Mouse (Mus musculus): ENCODE results near the gene Mex3b. TPM values are rescaled to one million over a fixed set of nuclear protein-coding genes. Genes with fewer than 3 reads are reported as not detected.

The Mex3b gene
- total and polyA plus RNA-seq, 3 experiments: 0.59 to 2.5 (median 2.1) TPM

DNA sequence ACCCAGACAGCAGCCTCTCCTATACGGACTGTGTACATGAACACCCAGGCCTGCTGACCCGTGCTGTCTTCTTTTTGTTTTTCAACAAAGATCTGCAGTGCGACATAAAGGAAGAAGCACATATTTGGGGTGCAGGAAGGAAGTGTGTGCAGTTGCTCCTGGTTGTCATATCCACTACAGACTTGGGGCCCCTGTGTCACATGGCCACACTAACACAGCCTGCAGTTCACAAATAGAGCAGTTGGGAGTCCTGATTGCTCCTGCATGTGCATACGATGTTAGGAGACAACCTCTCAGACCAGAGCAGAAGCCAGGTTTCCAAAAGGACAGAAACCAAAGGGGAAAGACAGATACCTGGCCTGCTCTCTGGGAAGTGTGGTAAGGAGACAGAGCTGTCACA, 46.5 kb upstream of the Mex3b start:
- H3K36me3 ChIP-seq (replicated peaks in 1 of 2; ENCODE audit: control insufficient read depth in 1 of 2, insufficient read depth in 1 of 2, low read length in 1 of 2): no peaks in the 10 kb centered on the region
- dilution Hi-C loops (cut with MboI; ENCODE audit: extremely low pct_ligation_motif_present, extremely low pct_unique_long_range_greater_than_20kb, low sequenced_read_pairs) (no loop called here), in situ Hi-C loops (cut with MboI; ENCODE audit: low pct_ligation_motif_present, low pct_unique_long_range_greater_than_20kb, low sequenced_read_pairs) (no loop called here)
- H3K4me2 ChIP-seq (ENCODE audit: insufficient read depth, low read depth, poor library complexity, severe bottlenecking): no peak overlapping the region
- no peak for TF ChIP-seq IRF4 (IDR thresholded peaks at IDR 0.05; ENCODE audit: low read depth, low read length)
- no peaks in the 10 kb centered on the region for H3K27me3 ChIP-seq (replicated peaks)
- H3K4me3 ChIP-seq (replicated peaks in 1 of 3; ENCODE audit: low read depth in 2 of 3, low read length in 2 of 3, poor library complexity in 1 of 3): no peak overlapping the region
- H3K27ac ChIP-seq (ENCODE audit: insufficient read depth, low read depth): no peak overlapping the region
- H3K4me1 ChIP-seq (ENCODE audit: control insufficient read depth in 1 of 2, insufficient read depth in 2 of 2): no peaks in the 10 kb centered on the region
- H3K9ac ChIP-seq (ENCODE audit: insufficient read depth, low read depth): no peak overlapping the region
- no peaks in the 10 kb centered on the region for H3K79me2 ChIP-seq (replicated peaks; ENCODE audit: control insufficient read depth, extremely low read depth, insufficient read depth, poor library complexity, severe bottlenecking)
- no peak for DNase-seq (ENCODE audit: extremely low read depth)
- H3K9me3 ChIP-seq (replicated peaks; ENCODE audit: low read length): peaks cover 12% of the 10 kb centered on the region

DNA sequence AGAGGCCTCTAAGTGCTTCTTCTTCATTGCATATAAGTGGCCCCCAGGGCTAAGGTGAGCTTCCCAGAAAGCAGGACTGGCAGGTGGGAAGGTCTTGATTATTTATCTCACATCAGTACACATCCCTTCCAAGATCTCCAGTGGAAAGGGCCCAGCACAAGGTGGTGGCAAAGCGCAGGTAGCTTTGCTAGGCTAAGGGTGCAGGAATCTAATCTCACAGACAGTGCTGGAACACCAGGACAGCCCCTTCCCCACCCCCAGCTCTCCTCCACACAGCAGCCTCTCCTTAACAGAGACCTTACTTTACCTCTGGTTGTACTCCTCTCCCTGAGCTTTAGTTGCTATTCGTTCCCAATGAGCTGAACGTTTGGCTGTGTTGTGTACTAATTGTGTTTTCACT, 45.6 kb upstream of the Mex3b start:
- Histone ChIP-seq H3K79me2 (replicated peaks; ENCODE audit: control insufficient read depth, extremely low read depth, insufficient read depth, poor library complexity, severe bottlenecking) (no peaks in the 10 kb centered on the region), H3K4me2 (ENCODE audit: insufficient read depth, low read depth, poor library complexity, severe bottlenecking) (no peak overlapping the region), H3K27ac (ENCODE audit: insufficient read depth, low read depth) (no peak overlapping the region), H3K36me3 (replicated peaks in 1 of 2; ENCODE audit: control insufficient read depth in 1 of 2, insufficient read depth in 1 of 2, low read length in 1 of 2) (no peaks in the 10 kb centered on the region), H3K4me3 (replicated peaks in 1 of 3; ENCODE audit: low read depth in 2 of 3, low read length in 2 of 3, poor library complexity in 1 of 3) (no peak overlapping the region), H3K9me3 (replicated peaks; ENCODE audit: low read length) (peaks cover 7% of the 10 kb centered on the region), H3K27me3 (replicated peaks) (no peaks in the 10 kb centered on the region), H3K4me1 (ENCODE audit: control insufficient read depth in 1 of 2, insufficient read depth in 2 of 2) (no peaks in the 10 kb centered on the region), H3K9ac (ENCODE audit: insufficient read depth, low read depth) (no peak overlapping the region)
- dilution Hi-C loops (cut with MboI; ENCODE audit: extremely low pct_ligation_motif_present, extremely low pct_unique_long_range_greater_than_20kb, low sequenced_read_pairs) (no loop called here), in situ Hi-C loops (cut with MboI; ENCODE audit: low pct_ligation_motif_present, low pct_unique_long_range_greater_than_20kb, low sequenced_read_pairs) (no loop called here)
- DNase-seq (ENCODE audit: extremely low read depth): no peak
- TF ChIP-seq GABPA (IDR thresholded peaks at IDR 0.05; ENCODE audit: insufficient replicate concordance, low read depth, low read length) (no peak), MAFK (IDR thresholded peaks at IDR 0.05; ENCODE audit: insufficient replicate concordance, low read length) (no peak), MAX (IDR thresholded peaks at IDR 0.05; ENCODE audit: low read length) (no peak), BHLHE40 (IDR thresholded peaks at IDR 0.05; ENCODE audit: low read depth, low read length) (no peak), KAT2A (IDR thresholded peaks at IDR 0.05; ENCODE audit: insufficient replicate concordance, low read length) (no peak), HCFC1 (IDR thresholded peaks at IDR 0.05; ENCODE audit: low read depth, low read length) (no peak), ZC3H11A (IDR thresholded peaks at IDR 0.05; ENCODE audit: low read depth, low read length) (no peak), UBTF (IDR thresholded peaks at IDR 0.05; ENCODE audit: low read depth, low read length) (no peak), IRF4 (IDR thresholded peaks at IDR 0.05; ENCODE audit: low read depth, low read length) (no peak), USF1 (IDR thresholded peaks at IDR 0.05; ENCODE audit: low read depth, low read length) (no peak)

DNA sequence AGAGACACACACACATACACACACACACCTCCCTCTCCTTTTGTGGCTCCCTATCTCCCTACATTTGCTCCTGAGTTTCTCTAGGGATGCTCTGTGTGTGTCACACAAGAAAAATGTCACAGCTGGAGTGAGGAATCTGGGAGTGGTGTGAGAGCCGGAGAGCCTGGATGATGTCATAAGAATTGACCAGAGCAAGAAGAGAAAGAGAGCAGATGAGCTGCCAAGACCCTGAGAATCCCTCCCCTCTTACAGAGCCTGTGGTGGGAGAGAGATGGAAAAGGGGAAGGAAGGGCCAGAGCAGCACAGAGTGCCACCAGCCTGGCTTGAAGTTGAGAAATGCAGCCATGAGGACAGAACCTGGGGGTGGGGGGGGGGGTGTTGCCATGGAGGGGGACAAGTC, 44.6 kb upstream of the Mex3b start:
- no peaks in the 10 kb centered on the region for H3K27me3 ChIP-seq (replicated peaks)
- TF ChIP-seq MAX (IDR thresholded peaks at IDR 0.05; ENCODE audit: low read length) (no peak), POLR2AphosphoS2 (IDR thresholded peaks at IDR 0.05; ENCODE audit: low read depth, low read length) (no peak), MXI1 (IDR thresholded peaks at IDR 0.05; ENCODE audit: low read depth, low read length) (no peak), BHLHE40 (IDR thresholded peaks at IDR 0.05; ENCODE audit: low read depth, low read length) (no peak), ELF1 (IDR thresholded peaks at IDR 0.05; ENCODE audit: low read depth, low read length) (no peak), MAFK (IDR thresholded peaks at IDR 0.05; ENCODE audit: insufficient replicate concordance, low read length) (no peak), RCOR1 (conservative IDR thresholded peaks at IDR 0.05; ENCODE audit: low read depth, low read length) (no peak), MAZ (IDR thresholded peaks at IDR 0.05; ENCODE audit: low read depth, low read length) (no peak), JUND (conservative IDR thresholded peaks at IDR 0.05; ENCODE audit: low read depth, low read length) (no peak), NELFE (IDR thresholded peaks at IDR 0.05; ENCODE audit: low read depth, low read length) (no peak), CTCF (conservative IDR thresholded peaks at IDR 0.05 in 1 of 2, IDR thresholded peaks at IDR 0.05 in 1 of 2; ENCODE audit: low read depth in 2 of 2, low read length in 2 of 2) (no peak), IRF4 (IDR thresholded peaks at IDR 0.05; ENCODE audit: low read depth, low read length) (no peak), ZNF384 (IDR thresholded peaks at IDR 0.05; ENCODE audit: low read depth, low read length) (no peak), CHD2 (IDR thresholded peaks at IDR 0.05; ENCODE audit: low read length) (no peak), UBTF (IDR thresholded peaks at IDR 0.05; ENCODE audit: low read depth, low read length) (no peak), JUN (IDR thresholded peaks at IDR 0.05; ENCODE audit: insufficient read depth, low read depth, low read length) (no peak), E2F4 (IDR thresholded peaks at IDR 0.05; ENCODE audit: insufficient replicate concordance, low read depth, low read length) (no peak), KAT2A (IDR thresholded peaks at IDR 0.05; ENCODE audit: insufficient replicate concordance, low read length) (no peak)
- H3K27ac ChIP-seq (ENCODE audit: insufficient read depth, low read depth): no peak overlapping the region
- H3K4me3 ChIP-seq (replicated peaks in 1 of 3; ENCODE audit: low read depth in 2 of 3, low read length in 2 of 3, poor library complexity in 1 of 3): no peak overlapping the region
- no peaks in the 10 kb centered on the region for H3K4me1 ChIP-seq (ENCODE audit: control insufficient read depth in 1 of 2, insufficient read depth in 2 of 2)
- H3K79me2 ChIP-seq (replicated peaks; ENCODE audit: control insufficient read depth, extremely low read depth, insufficient read depth, poor library complexity, severe bottlenecking): no peaks in the 10 kb centered on the region
- no peaks in the 10 kb centered on the region for H3K9me3 ChIP-seq (replicated peaks; ENCODE audit: low read length)
- H3K4me2 ChIP-seq (ENCODE audit: insufficient read depth, low read depth, poor library complexity, severe bottlenecking): no peak overlapping the region
- dilution Hi-C loops (cut with MboI; ENCODE audit: extremely low pct_ligation_motif_present, extremely low pct_unique_long_range_greater_than_20kb, low sequenced_read_pairs) (no loop called here), in situ Hi-C loops (cut with MboI; ENCODE audit: low pct_ligation_motif_present, low pct_unique_long_range_greater_than_20kb, low sequenced_read_pairs) (no loop called here)
- H3K36me3 ChIP-seq (replicated peaks in 1 of 2; ENCODE audit: control insufficient read depth in 1 of 2, insufficient read depth in 1 of 2, low read length in 1 of 2): no peaks in the 10 kb centered on the region
- no peak for DNase-seq (ENCODE audit: extremely low read depth)
- no peak overlapping the region for H3K9ac ChIP-seq (ENCODE audit: insufficient read depth, low read depth)

Measured in CH12.LX (cell line).